Mouse (Mus musculus): Measurements from ENCODE around the gene Scrt2.

Gene Scrt2

GRCm38 (mm10) chr2:152142571-152142970 lies 61.2 kb downstream of the Scrt2 start:
- no peak for DNase-seq (ENCODE audit: low spot score in 2 of 2)

- no peak for DNase-seq (ENCODE audit: low spot score in 2 of 2)
These were observed 62.2 kb downstream of the Scrt2 start, which contains the start of gene Tcf15 for GRCm38 (mm10) chr2:152143279-152144157. Gene Tcf15, plus strand, starts transcription at chr2:152143561.

- DNase-seq (ENCODE audit: low spot score in 2 of 2): no peak
These were observed 62.8 kb downstream of the Scrt2 start for GRCm38 (mm10) chr2:152144158-152144450.

GRCm38 (mm10) chr2:152144501-152144900 lies 63.2 kb downstream of the Scrt2 start:
- no peak for DNase-seq (ENCODE audit: low spot score in 2 of 2)
